Mouse (Mus musculus) erythroid progenitor cell, adult 5-6 weeks (primary cell): ENCODE data around the gene BC024063. TPM values are rescaled to one million over a fixed set of nuclear protein-coding genes. Genes with fewer than 3 reads are reported as not detected.
"Not testable (repeated sequence)": the region's sequence is repeated elsewhere in the genome, so short reads cannot be mapped to it uniquely, and the experiment has no call there.

Experiments
- ATAC-seq: replicated peaks from 2 replicates; pipeline ENCODE4 v1.8.0; 2016; ENCODE audit warnings: moderate number of reproducible peaks, mild to moderate bottlenecking, moderate TSS enrichment, inconsistent platforms; ENCODE audit not compliant: poor library complexity, low FRiP score, severe bottlenecking
- total RNA-seq, 2 experiments: library from RNA; stranded (forward) in 1 of 2; stranded (reverse) in 1 of 2; fragments of 150-400 nt in 1 of 2; fragments of 186-747, 209-891 nt in 1 of 2; gene quantifications; 2 replicates each; pipeline versions ENCODE4 v1.2.3 to v1.2.4; 2015 to 2017; ENCODE audit warnings: low replicate concordance in 2 of 2

Gene BC024063
- 1.8 TPM in 1 of 2 replicates, not detected in the other for total RNA-seq (2015; ENCODE audit: low replicate concordance)
- total RNA-seq (2017; ENCODE audit: low replicate concordance): 0.77 TPM in 1 of 2 replicates, not detected in the other

DNA sequence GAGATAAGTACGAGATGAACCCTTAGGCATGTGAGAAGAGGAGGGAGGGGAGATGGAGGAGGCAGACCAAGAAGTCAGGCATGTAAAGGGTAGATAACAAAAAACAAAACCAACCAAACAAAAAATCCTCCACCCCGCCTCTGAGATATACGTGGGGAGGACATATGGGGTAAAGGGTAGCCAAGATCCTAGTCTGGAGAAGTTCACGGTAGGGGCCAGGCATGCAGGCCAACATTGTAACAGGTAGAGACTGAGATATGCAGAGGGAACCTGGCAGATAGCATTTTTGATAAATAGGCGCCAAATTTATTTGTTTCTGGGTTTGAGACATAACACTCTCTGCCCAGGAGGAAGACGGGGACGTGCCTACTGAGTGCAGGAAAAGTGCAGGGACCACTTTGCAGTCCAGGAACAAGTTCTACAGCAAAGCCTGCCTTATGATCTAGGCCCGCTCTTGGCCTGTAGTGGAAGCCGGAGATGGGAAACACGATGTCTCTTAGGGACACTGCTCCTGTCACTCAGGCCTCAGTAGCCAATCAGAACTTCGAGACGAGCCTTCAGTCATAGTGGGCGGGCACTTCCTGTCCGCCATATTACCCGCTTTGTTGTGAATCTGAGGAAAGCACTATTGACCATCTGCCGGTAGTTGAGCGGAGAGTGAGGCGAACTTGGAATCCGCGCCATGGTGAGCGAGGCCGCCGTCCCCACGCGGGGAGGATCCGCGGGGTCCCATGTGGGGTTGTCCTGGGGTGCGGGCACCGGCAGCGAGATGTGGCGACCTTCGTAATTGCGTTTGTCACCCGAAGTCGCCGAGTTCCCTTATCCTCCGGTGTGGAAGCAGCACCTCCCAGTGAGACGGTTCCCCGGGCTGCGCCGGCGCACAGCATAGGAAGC is at the start of gene BC024063:
Gene BC024063 (plus strand): TSS at position 626 of the 894 bp plus-strand sequence.
- ATAC-seq: not testable (repeated sequence)

- ATAC-seq: no peak
Observed at GRCm38 (mm10) chr10:82042191-82042590, 41.0 kb upstream of the BC024063 start.

DNA sequence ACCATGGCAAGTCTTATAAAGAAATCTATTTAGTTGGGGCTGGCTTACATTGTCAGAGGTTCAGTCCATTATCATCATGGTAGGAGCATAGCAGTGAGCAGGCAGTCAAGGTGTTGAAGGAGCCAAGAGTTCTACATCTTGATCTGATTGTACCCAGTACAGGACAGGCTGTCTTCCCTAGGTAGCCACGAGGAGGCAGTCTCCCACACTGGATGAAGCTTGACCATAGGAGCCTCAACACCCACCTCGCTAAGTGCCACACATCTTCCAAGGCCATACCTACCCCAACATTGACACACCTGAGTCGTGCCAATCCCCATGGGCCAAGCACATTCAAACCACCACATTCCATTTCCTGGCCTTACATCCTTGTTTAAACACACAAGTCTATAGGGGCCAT is 36.5 kb upstream of the BC024063 start:
- no peak for ATAC-seq

GRCm38 (mm10) chr10:82047597-82048459 is 35.3 kb upstream of the BC024063 start, which contains the start of gene Zfp873:
Gene Zfp873 (plus strand): TSS chr10:82048123.
- peak; percentile 75; the same call in 1 of the 2 replicates for ATAC-seq

DNA sequence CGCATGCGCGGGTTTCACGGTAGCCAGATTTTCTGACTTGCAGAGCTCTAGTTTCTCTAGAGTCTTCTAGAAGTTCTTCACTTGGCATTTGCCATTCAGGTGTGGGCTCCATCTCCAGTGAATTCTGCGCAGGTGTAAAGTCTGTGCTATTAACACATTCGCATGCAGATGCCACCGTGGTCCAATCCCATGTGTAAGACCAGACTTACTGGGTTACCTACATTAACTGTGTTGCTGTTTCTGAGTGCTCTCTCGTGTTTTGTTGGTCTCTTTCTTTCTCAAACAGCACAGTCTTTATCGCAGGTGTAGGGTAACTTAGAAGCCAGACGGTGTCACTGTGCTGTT is 34.7 kb upstream of the BC024063 start:
- ATAC-seq: not testable (repeated sequence)

GRCm38 (mm10) chr10:82083622-82083971 is 444 bp downstream of the BC024063 start:
- not testable (repeated sequence) for ATAC-seq

- no peak for ATAC-seq
Observed at GRCm38 (mm10) chr10:82117206-82117605, 34.1 kb downstream of the BC024063 start.

- peak; percentile 54 for ATAC-seq
Observed at GRCm38 (mm10) chr10:82127850-82128401, 44.8 kb downstream of the BC024063 start, which contains the start of gene AU041133. Gene AU041133 (plus strand): TSS chr10:82128013.

DNA sequence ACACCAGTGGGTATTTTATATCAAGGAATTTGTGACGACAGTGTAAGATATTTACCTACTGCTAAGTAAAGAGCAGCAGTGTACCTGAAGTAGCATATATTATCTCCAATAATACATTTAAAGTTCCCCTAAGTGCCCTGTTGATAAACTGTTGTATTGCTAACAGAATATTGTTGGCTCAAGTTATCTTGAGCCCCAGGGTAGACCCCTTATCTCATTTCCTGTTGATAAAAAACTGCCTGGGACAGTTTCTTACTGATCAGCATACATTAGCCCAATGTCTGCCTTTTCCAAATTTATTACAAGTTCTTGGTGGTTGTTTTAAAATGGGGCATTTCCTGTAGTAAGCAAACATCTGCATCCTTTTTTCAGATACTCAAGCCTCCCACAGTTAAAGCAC is 62.1 kb downstream of the BC024063 start:
- no peak for ATAC-seq

DNA sequence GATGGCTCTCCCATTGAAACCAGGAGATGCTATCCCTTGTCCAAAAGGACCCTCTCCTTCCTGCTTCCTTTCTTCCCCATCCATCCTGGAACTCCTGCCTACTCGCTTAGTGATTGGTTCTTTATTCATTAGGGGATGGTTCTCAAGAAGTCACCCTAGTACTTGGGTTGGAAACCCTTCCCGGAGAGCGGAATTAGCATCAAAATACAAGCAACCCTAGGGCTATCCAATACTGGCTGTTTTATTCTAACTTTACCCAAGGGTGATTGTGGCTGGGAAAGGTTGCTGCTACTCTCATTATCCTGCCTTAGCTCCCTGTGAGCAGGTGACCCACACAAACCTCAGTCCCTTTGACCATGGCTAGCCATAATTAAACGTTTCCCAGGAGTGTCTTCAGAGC is 64.4 kb downstream of the BC024063 start:
- ATAC-seq: no peak

Other genes starting within 250 kb of the BC024063 start
- 7.9 TPM in 1 of 2 replicates, not detected in the other for gene Gm32687, start 219.4 kb upstream of the BC024063 start, total RNA-seq (2015; ENCODE audit: low replicate concordance)
- 2.2 TPM in 1 of 2 replicates, not detected in the other for gene Gm32687, start 219.4 kb upstream of the BC024063 start, total RNA-seq (2017; ENCODE audit: low replicate concordance)
- gene Zfp781, start 152.9 kb upstream of the BC024063 start, total RNA-seq (2015; ENCODE audit: low replicate concordance): 4.7 TPM in 1 of 2 replicates, not detected in the other
- 0.76 TPM in 1 of 2 replicates, not detected in the other for gene Zfp781, start 152.9 kb upstream of the BC024063 start, total RNA-seq (2017; ENCODE audit: low replicate concordance)
- 11.3 TPM in 1 of 2 replicates, not detected in the other for gene Zfp873, start 35.2 kb upstream of the BC024063 start, total RNA-seq (2015; ENCODE audit: low replicate concordance)
- 1.6 and 1.8 TPM in 2 replicates for gene Zfp873, start 35.2 kb upstream of the BC024063 start, total RNA-seq (2017; ENCODE audit: low replicate concordance)
- gene AU041133, start 44.7 kb downstream of the BC024063 start, total RNA-seq (2015; ENCODE audit: low replicate concordance): 1.1 TPM in 1 of 2 replicates, not detected in the other
- 4.2 TPM in 1 of 2 replicates, not detected in the other for gene AU041133, start 44.7 kb downstream of the BC024063 start, total RNA-seq (2017; ENCODE audit: low replicate concordance)
- 1.7 TPM in 1 of 2 replicates, not detected in the other for gene Zfp938, start 157.9 kb downstream of the BC024063 start, total RNA-seq (2015; ENCODE audit: low replicate concordance)
- not detected in 2 replicates for gene Zfp938, start 157.9 kb downstream of the BC024063 start, total RNA-seq (2017; ENCODE audit: low replicate concordance)
- gene 4932415D10Rik, start 233.2 kb downstream of the BC024063 start, total RNA-seq (2015; ENCODE audit: low replicate concordance): not detected in 2 replicates
- not detected in 2 replicates for gene 4932415D10Rik, start 233.2 kb downstream of the BC024063 start, total RNA-seq (2017; ENCODE audit: low replicate concordance)